Mouse (Mus musculus) MEL (cell line): ENCODE measurements around the gene Krt18. TPM values are rescaled to one million over a fixed set of nuclear protein-coding genes. Genes with fewer than 3 reads are reported as not detected.

ENCODE experiments used
- DNase-seq: peaks from one replicate; pipeline ENCODE4 v3.0.0; 2011; ENCODE audit warnings: low read depth, low spot score
- H3K27ac ChIP-seq: 2 replicates; pipeline ENCODE4 v1.5.1; 2012; ENCODE audit warnings: low read depth, mild to moderate bottlenecking, control low read depth, low read length, moderate library complexity; ENCODE audit not compliant: control insufficient read depth
- H3K27me3 ChIP-seq, 2 experiments: fragments of 150-350 bp in 1 of 2; sonication (generic) in 1 of 2; 2 replicates each; pipeline ENCODE4 v1.6.1; 2012; ENCODE audit warnings: low read length in 2 of 2, mild to moderate bottlenecking in 2 of 2, improper control_type of control experiment in 1 of 2, moderate library complexity in 1 of 2; ENCODE audit not compliant: insufficient read depth in 2 of 2, control insufficient read depth in 1 of 2
- H3K36me3 ChIP-seq, 2 experiments: 2 replicates each; pipeline ENCODE4 v1.6.1; 2012 to 2014; ENCODE audit warnings: low read length in 2 of 2, improper control_type of control experiment in 1 of 2, inconsistent platforms in 1 of 2, mild to moderate bottlenecking in 1 of 2; ENCODE audit not compliant: insufficient read depth in 2 of 2, control insufficient read depth in 1 of 2
- H3K4me1 ChIP-seq, 2 experiments: fragments of 150-350 bp in 1 of 2; sonication (generic) in 1 of 2; 2 replicates each; pipeline ENCODE4 v1.6.1; 2012; ENCODE audit warnings: low read length in 2 of 2, improper control_type of control experiment in 1 of 2, mild to moderate bottlenecking in 1 of 2; ENCODE audit not compliant: insufficient read depth in 2 of 2, control insufficient read depth in 1 of 2
- H3K4me3 ChIP-seq, 2 experiments: fragments of 150-350 bp in 1 of 2; sonication (generic) in 1 of 2; 2 replicates each; pipeline ENCODE4 v1.5.1; 2012; ENCODE audit warnings: low read depth in 2 of 2, low read length in 2 of 2, mild to moderate bottlenecking in 2 of 2, moderate library complexity in 2 of 2, control low read depth in 1 of 2, improper control_type of control experiment in 1 of 2; ENCODE audit not compliant: control insufficient read depth in 1 of 2, insufficient read depth in 1 of 2
- H3K79me2 ChIP-seq: 2 replicates; pipeline ENCODE4 v1.6.1; 2012; ENCODE audit warnings: mild to moderate bottlenecking, low read length, moderate library complexity; ENCODE audit not compliant: control insufficient read depth, poor library complexity, insufficient read depth
- H3K9ac ChIP-seq: 2 replicates; pipeline ENCODE4 v1.6.1; 2012; ENCODE audit warnings: low read depth, mild to moderate bottlenecking, control low read depth, low read length, moderate library complexity; ENCODE audit not compliant: control insufficient read depth, poor library complexity, severe bottlenecking
- H3K9me3 ChIP-seq: fragments of 150-350 bp; sonication (generic); replicated peaks from 2 replicates; pipeline ENCODE4 v1.6.1; 2012; ENCODE audit warnings: mild to moderate bottlenecking, low read length, improper control_type of control experiment, moderate library complexity; ENCODE audit not compliant: insufficient read depth
- BHLHE40 ChIP-seq: IDR thresholded peaks from 2 replicates; pipeline ENCODE4 v1.6.1; 2012; ENCODE audit warnings: low read depth, mild to moderate bottlenecking, inconsistent platforms, low read length, improper control_type of control experiment, borderline replicate concordance
- CHD1 ChIP-seq: IDR thresholded peaks from 2 replicates; pipeline ENCODE4 v1.6.1; 2012; ENCODE audit warnings: low read depth, mild to moderate bottlenecking, inconsistent platforms, low read length, improper control_type of control experiment
- CHD2 ChIP-seq: IDR thresholded peaks from 2 replicates; pipeline ENCODE4 v1.6.1; 2011; ENCODE audit warnings: low read length, improper control_type of control experiment
- CTCF ChIP-seq, 3 experiments: IDR thresholded peaks in 2 of 3; conservative IDR thresholded peaks in 1 of 3; 2 replicates each; pipeline ENCODE4 v1.5.1; 2011 to 2012; ENCODE audit warnings: low read length in 3 of 3, low read depth in 2 of 3, mild to moderate bottlenecking in 2 of 3, improper control_type of control experiment in 1 of 3, inconsistent platforms in 1 of 3, mixed read lengths in 1 of 3, moderate library complexity in 1 of 3; ENCODE audit not compliant: control insufficient read depth in 1 of 3, insufficient read depth in 1 of 3, poor library complexity in 1 of 3, severe bottlenecking in 1 of 3
- ELF1 ChIP-seq: IDR thresholded peaks from 2 replicates; pipeline ENCODE4 v1.6.1; 2014; ENCODE audit warnings: low read depth, mild to moderate bottlenecking, inconsistent platforms, low read length, improper control_type of control experiment, moderate library complexity
- EP300 ChIP-seq, 2 experiments: IDR thresholded peaks; 2 replicates each; pipeline ENCODE4 v1.6.1; 2011; ENCODE audit warnings: improper control_type of control experiment in 2 of 2, low read length in 2 of 2, low read depth in 1 of 2, mild to moderate bottlenecking in 1 of 2
- ETS1 ChIP-seq: IDR thresholded peaks from 2 replicates; pipeline ENCODE4 v1.6.1; 2012; ENCODE audit warnings: low read depth, mild to moderate bottlenecking, inconsistent platforms, low read length, improper control_type of control experiment, moderate library complexity
- GABPA ChIP-seq: IDR thresholded peaks from 2 replicates; pipeline ENCODE4 v1.6.1; 2012; ENCODE audit warnings: low read depth, mild to moderate bottlenecking, inconsistent platforms, low read length, improper control_type of control experiment, moderate library complexity
- HCFC1 ChIP-seq: IDR thresholded peaks from 2 replicates; pipeline ENCODE4 v1.6.1; 2012; ENCODE audit warnings: low read depth, mild to moderate bottlenecking, inconsistent platforms, low read length, improper control_type of control experiment, moderate library complexity
- JUND ChIP-seq: IDR thresholded peaks from 2 replicates; pipeline ENCODE4 v1.6.1; 2011; ENCODE audit warnings: low read depth, mild to moderate bottlenecking, improper control_type of control experiment, low read length
- KAT2A ChIP-seq: conservative IDR thresholded peaks from 2 replicates; pipeline ENCODE4 v1.6.1; 2012; ENCODE audit warnings: low read depth, low read length, improper control_type of control experiment, inconsistent platforms
- MAFK ChIP-seq: IDR thresholded peaks from 2 replicates; pipeline ENCODE4 v1.6.1; 2011; ENCODE audit warnings: low read depth, mild to moderate bottlenecking, low read length, improper control_type of control experiment, borderline replicate concordance
- MAX ChIP-seq: IDR thresholded peaks from 2 replicates; pipeline ENCODE4 v1.6.1; 2011; ENCODE audit warnings: low read length, improper control_type of control experiment
- MAZ ChIP-seq: IDR thresholded peaks from 2 replicates; pipeline ENCODE4 v1.6.1; 2012; ENCODE audit warnings: low read depth, mild to moderate bottlenecking, inconsistent platforms, low read length, improper control_type of control experiment
- MEF2A ChIP-seq: IDR thresholded peaks from 2 replicates; pipeline ENCODE4 v1.6.1; 2014; ENCODE audit warnings: low read depth, mild to moderate bottlenecking, inconsistent platforms, low read length, improper control_type of control experiment; ENCODE audit not compliant: poor library complexity, insufficient replicate concordance, severe bottlenecking; ENCODE audit errors: extremely low read depth
- MXI1 ChIP-seq: IDR thresholded peaks from 2 replicates; pipeline ENCODE4 v1.6.1; 2011; ENCODE audit warnings: mild to moderate bottlenecking, low read depth, low read length, improper control_type of control experiment
- MYB ChIP-seq: IDR thresholded peaks from 2 replicates; pipeline ENCODE4 v1.6.1; 2011; ENCODE audit warnings: mild to moderate bottlenecking, low read depth, low read length, improper control_type of control experiment
- MYC ChIP-seq: IDR thresholded peaks from 2 replicates; pipeline ENCODE4 v1.6.1; 2011; ENCODE audit warnings: low read depth, mild to moderate bottlenecking, low read length, improper control_type of control experiment, moderate library complexity
- NELFE ChIP-seq: IDR thresholded peaks from 2 replicates; pipeline ENCODE4 v1.6.1; 2011; ENCODE audit warnings: low read depth, low read length, improper control_type of control experiment
- NRF1 ChIP-seq: IDR thresholded peaks from 2 replicates; pipeline ENCODE4 v1.6.1; 2014; ENCODE audit warnings: low read depth, mild to moderate bottlenecking, inconsistent platforms, low read length, improper control_type of control experiment, moderate library complexity; ENCODE audit not compliant: poor library complexity, insufficient read depth, severe bottlenecking
- POLR2A ChIP-seq, 2 experiments: IDR thresholded peaks; 2 replicates each; pipeline ENCODE4 v1.6.1; 2011 to 2012; ENCODE audit warnings: low read length in 2 of 2, mild to moderate bottlenecking in 2 of 2, control low read depth in 1 of 2, improper control_type of control experiment in 1 of 2, low read depth in 1 of 2, moderate library complexity in 1 of 2; ENCODE audit not compliant: control insufficient read depth in 1 of 2, insufficient read depth in 1 of 2, poor library complexity in 1 of 2
- POLR2AphosphoS2 ChIP-seq: IDR thresholded peaks from 2 replicates; pipeline ENCODE4 v1.6.1; 2011; ENCODE audit warnings: low read length, improper control_type of control experiment
- POLR2AphosphoS5 ChIP-seq: IDR thresholded peaks from 2 replicates; pipeline ENCODE4 v1.6.1; 2012; ENCODE audit warnings: low read depth, borderline replicate concordance, mild to moderate bottlenecking, inconsistent platforms, low read length, moderate library complexity, mixed read lengths
- RAD21 ChIP-seq: IDR thresholded peaks from 2 replicates; pipeline ENCODE4 v1.6.1; 2011; ENCODE audit warnings: mild to moderate bottlenecking, low read depth, low read length, improper control_type of control experiment
- RCOR1 ChIP-seq: IDR thresholded peaks from 2 replicates; pipeline ENCODE4 v1.6.1; 2012; ENCODE audit warnings: low read depth, mild to moderate bottlenecking, inconsistent platforms, low read length, improper control_type of control experiment
- SIN3A ChIP-seq: IDR thresholded peaks from 2 replicates; pipeline ENCODE4 v1.6.1; 2012; ENCODE audit warnings: low read length, improper control_type of control experiment, inconsistent platforms
- SMC3 ChIP-seq: IDR thresholded peaks from 2 replicates; pipeline ENCODE4 v1.6.1; 2011; ENCODE audit warnings: low read depth, low read length, improper control_type of control experiment
- TAL1 ChIP-seq: IDR thresholded peaks from 2 replicates; pipeline ENCODE4 v1.6.1; 2012; ENCODE audit warnings: mild to moderate bottlenecking, inconsistent platforms, low read length, moderate library complexity, mixed read lengths
- TCF12 ChIP-seq: IDR thresholded peaks from 2 replicates; pipeline ENCODE4 v1.6.1; 2014; ENCODE audit warnings: low read depth, mild to moderate bottlenecking, inconsistent platforms, low read length, improper control_type of control experiment, moderate library complexity
- UBTF ChIP-seq: IDR thresholded peaks from 2 replicates; pipeline ENCODE4 v1.6.1; 2012; ENCODE audit warnings: low read depth, mild to moderate bottlenecking, inconsistent platforms, low read length, improper control_type of control experiment, moderate library complexity, borderline replicate concordance; ENCODE audit not compliant: insufficient read depth
- USF1 ChIP-seq: IDR thresholded peaks from 2 replicates; pipeline ENCODE4 v1.6.1; 2014; ENCODE audit warnings: low read depth, mild to moderate bottlenecking, inconsistent platforms, low read length, improper control_type of control experiment, moderate library complexity
- USF2 ChIP-seq, 2 experiments: IDR thresholded peaks; 2 replicates each; pipeline ENCODE4 v1.6.1; 2011 to 2012; ENCODE audit warnings: improper control_type of control experiment in 2 of 2, low read length in 2 of 2, borderline replicate concordance in 1 of 2, inconsistent platforms in 1 of 2, low read depth in 1 of 2, mild to moderate bottlenecking in 1 of 2; ENCODE audit not compliant: insufficient read depth in 1 of 2
- ZC3H11A ChIP-seq: IDR thresholded peaks from 2 replicates; pipeline ENCODE4 v1.6.1; 2012; ENCODE audit warnings: low read depth, mild to moderate bottlenecking, inconsistent platforms, low read length, improper control_type of control experiment
- ZKSCAN1 ChIP-seq: IDR thresholded peaks from 2 replicates; pipeline ENCODE4 v1.6.1; 2012; ENCODE audit warnings: low read depth, mild to moderate bottlenecking, inconsistent platforms, low read length, improper control_type of control experiment, moderate library complexity
- ZNF384 ChIP-seq: IDR thresholded peaks from 2 replicates; pipeline ENCODE4 v1.6.1; 2012; ENCODE audit warnings: low read depth, mild to moderate bottlenecking, inconsistent platforms, low read length, improper control_type of control experiment
- polyA plus RNA-seq, 2 experiments: library from polyadenylated mRNA; stranded (reverse) in 1 of 2; unstranded in 1 of 2; fragments of >175 nt in 1 of 2; fragments of >200 nt in 1 of 2; gene quantifications; 2 replicates each; pipeline versions ENCODE4 v1.2.1 to v1.2.4; 2012; ENCODE audit warnings: low replicate concordance in 2 of 2, low read depth in 1 of 2; ENCODE audit not compliant: insufficient read length in 2 of 2, insufficient read depth in 1 of 2, missing spikeins in 1 of 2
- total RNA-seq: library from RNA; depleted of rRNA; stranded (reverse); fragments of 300-350 nt; gene quantifications from 2 replicates; pipeline ENCODE4 v1.2.3, GENCODE M21; 2012

Krt18 gene
- total and polyA plus RNA-seq, 3 experiments: 0.08 TPM; not detected in 2

GRCm38 (mm10) chr15:101983949-101984601 is 43.9 kb upstream of the Krt18 start:
- H3K27me3 ChIP-seq: no peaks in the 10 kb centered on the region
- no peaks in the 10 kb centered on the region for H3K9me3 ChIP-seq
- peak overlapping the region; percentile 45 to 52 for H3K4me3 ChIP-seq
- no peaks in the 10 kb centered on the region for H3K79me2 ChIP-seq
- H3K36me3 ChIP-seq: peaks cover 0 to 2% of the 10 kb centered on the region in 2 experiments; a peak in 2 of 4 replicates
- peaks cover 4 to 23% of the 10 kb centered on the region in 2 experiments; a peak in 3 of 4 replicates for H3K4me1 ChIP-seq
- peak; percentile 100 for DNase-seq
- H3K9ac ChIP-seq: peak overlapping the region; percentile 60
- peak overlapping the region; percentile 59 for H3K27ac ChIP-seq
- TF ChIP-seq POLR2A (IDR thresholded peaks at IDR 0.05; ENCODE audit: control insufficient read depth in 1 of 2, insufficient read depth in 1 of 2, low read depth in 1 of 2, low read length in 2 of 2, poor library complexity in 1 of 2) (0 out of 4 replicates have a peak, but pooled peaks of 1 of the 2 experiments have one; percentile 45), MXI1 (peak; percentile 99), CHD2 (no peak; the same call in 1 of the 2 replicates), CTCF (IDR thresholded peaks at IDR 0.05 in 2 of 3, conservative IDR thresholded peaks at IDR 0.05 in 1 of 3; ENCODE audit: control insufficient read depth in 1 of 3, insufficient read depth in 1 of 3, low read depth in 2 of 3, low read length in 3 of 3, poor library complexity in 1 of 3, severe bottlenecking in 1 of 3) (peak; percentile 97 to 98 (median 98)), ETS1 (peak; percentile 49; the same call in 1 of the 2 replicates), SIN3A (peak; percentile 98), CHD1 (0 out of 2 replicates have a peak, but pooled peaks have one; percentile 58), BHLHE40 (peak; percentile 91), ELF1 (peak; percentile 88), MEF2A (0 out of 2 replicates have a peak, but pooled peaks have one; percentile 44), KAT2A (peak; percentile 44; the same call in 1 of the 2 replicates), TCF12 (peak; percentile 50), POLR2AphosphoS5 (no peak), MYC (peak; percentile 100), RAD21 (peak; percentile 98), NRF1 (no peak), POLR2AphosphoS2 (no peak; the same call in 1 of the 2 replicates), JUND (peak; percentile 71; the same call in 1 of the 2 replicates), USF1 (peak; percentile 83), ZNF384 (peak; percentile 80), RCOR1 (peak; percentile 57; the same call in 1 of the 2 replicates), GABPA (peak; percentile 65; the same call in 1 of the 2 replicates), TAL1 (no peak), MAX (peak; percentile 99), ZKSCAN1 (no peak), USF2 (IDR thresholded peaks at IDR 0.05; ENCODE audit: borderline replicate concordance in 1 of 2, insufficient read depth in 1 of 2, low read depth in 1 of 2, low read length in 2 of 2) (no peak), MAZ (peak; percentile 83), MYB (peak; percentile 40; the same call in 1 of the 2 replicates), MAFK (0 out of 2 replicates have a peak, but pooled peaks have one; percentile 42), HCFC1 (peak; percentile 75), EP300 (IDR thresholded peaks at IDR 0.05; ENCODE audit: low read depth in 1 of 2, low read length in 2 of 2) (peak; percentile 26 to 51; a peak in 2 of 4 replicates), UBTF (no peak), NELFE (peak; percentile 68), SMC3 (peak; percentile 98), ZC3H11A (peak; percentile 81)
